Mouse (Mus musculus) MEL (cell line): ENCODE measurements around the gene Stra8. TPM values are rescaled to one million over a fixed set of nuclear protein-coding genes. Genes with fewer than 3 reads are reported as not detected.

Source experiments
- DNase-seq: peaks from one replicate; pipeline ENCODE4 v3.0.0; 2011; ENCODE audit warnings: low read depth, low spot score
- H3K27ac ChIP-seq: 2 replicates; pipeline ENCODE4 v1.5.1; 2012; ENCODE audit warnings: low read depth, mild to moderate bottlenecking, control low read depth, low read length, moderate library complexity; ENCODE audit not compliant: control insufficient read depth
- H3K27me3 ChIP-seq, 2 experiments: fragments of 150-350 bp in 1 of 2; sonication (generic) in 1 of 2; 2 replicates each; pipeline ENCODE4 v1.6.1; 2012; ENCODE audit warnings: low read length in 2 of 2, mild to moderate bottlenecking in 2 of 2, improper control_type of control experiment in 1 of 2, moderate library complexity in 1 of 2; ENCODE audit not compliant: insufficient read depth in 2 of 2, control insufficient read depth in 1 of 2
- H3K36me3 ChIP-seq, 2 experiments: 2 replicates each; pipeline ENCODE4 v1.6.1; 2012 to 2014; ENCODE audit warnings: low read length in 2 of 2, improper control_type of control experiment in 1 of 2, inconsistent platforms in 1 of 2, mild to moderate bottlenecking in 1 of 2; ENCODE audit not compliant: insufficient read depth in 2 of 2, control insufficient read depth in 1 of 2
- H3K4me1 ChIP-seq, 2 experiments: fragments of 150-350 bp in 1 of 2; sonication (generic) in 1 of 2; 2 replicates each; pipeline ENCODE4 v1.6.1; 2012; ENCODE audit warnings: low read length in 2 of 2, improper control_type of control experiment in 1 of 2, mild to moderate bottlenecking in 1 of 2; ENCODE audit not compliant: insufficient read depth in 2 of 2, control insufficient read depth in 1 of 2
- H3K4me3 ChIP-seq, 2 experiments: fragments of 150-350 bp in 1 of 2; sonication (generic) in 1 of 2; 2 replicates each; pipeline ENCODE4 v1.5.1; 2012; ENCODE audit warnings: low read depth in 2 of 2, low read length in 2 of 2, mild to moderate bottlenecking in 2 of 2, moderate library complexity in 2 of 2, control low read depth in 1 of 2, improper control_type of control experiment in 1 of 2; ENCODE audit not compliant: control insufficient read depth in 1 of 2, insufficient read depth in 1 of 2
- H3K79me2 ChIP-seq: 2 replicates; pipeline ENCODE4 v1.6.1; 2012; ENCODE audit warnings: mild to moderate bottlenecking, low read length, moderate library complexity; ENCODE audit not compliant: control insufficient read depth, poor library complexity, insufficient read depth
- H3K9ac ChIP-seq: 2 replicates; pipeline ENCODE4 v1.6.1; 2012; ENCODE audit warnings: low read depth, mild to moderate bottlenecking, control low read depth, low read length, moderate library complexity; ENCODE audit not compliant: control insufficient read depth, poor library complexity, severe bottlenecking
- H3K9me3 ChIP-seq: fragments of 150-350 bp; sonication (generic); replicated peaks from 2 replicates; pipeline ENCODE4 v1.6.1; 2012; ENCODE audit warnings: mild to moderate bottlenecking, low read length, improper control_type of control experiment, moderate library complexity; ENCODE audit not compliant: insufficient read depth
- CHD2 ChIP-seq: IDR thresholded peaks from 2 replicates; pipeline ENCODE4 v1.6.1; 2011; ENCODE audit warnings: low read length, improper control_type of control experiment
- CTCF ChIP-seq, 3 experiments: IDR thresholded peaks in 2 of 3; conservative IDR thresholded peaks in 1 of 3; 2 replicates each; pipeline ENCODE4 v1.5.1; 2011 to 2012; ENCODE audit warnings: low read length in 3 of 3, low read depth in 2 of 3, mild to moderate bottlenecking in 2 of 3, improper control_type of control experiment in 1 of 3, inconsistent platforms in 1 of 3, mixed read lengths in 1 of 3, moderate library complexity in 1 of 3; ENCODE audit not compliant: control insufficient read depth in 1 of 3, insufficient read depth in 1 of 3, poor library complexity in 1 of 3, severe bottlenecking in 1 of 3
- ETS1 ChIP-seq: IDR thresholded peaks from 2 replicates; pipeline ENCODE4 v1.6.1; 2012; ENCODE audit warnings: low read depth, mild to moderate bottlenecking, inconsistent platforms, low read length, improper control_type of control experiment, moderate library complexity
- HCFC1 ChIP-seq: IDR thresholded peaks from 2 replicates; pipeline ENCODE4 v1.6.1; 2012; ENCODE audit warnings: low read depth, mild to moderate bottlenecking, inconsistent platforms, low read length, improper control_type of control experiment, moderate library complexity
- JUND ChIP-seq: IDR thresholded peaks from 2 replicates; pipeline ENCODE4 v1.6.1; 2011; ENCODE audit warnings: low read depth, mild to moderate bottlenecking, improper control_type of control experiment, low read length
- KAT2A ChIP-seq: conservative IDR thresholded peaks from 2 replicates; pipeline ENCODE4 v1.6.1; 2012; ENCODE audit warnings: low read depth, low read length, improper control_type of control experiment, inconsistent platforms
- MAFK ChIP-seq: IDR thresholded peaks from 2 replicates; pipeline ENCODE4 v1.6.1; 2011; ENCODE audit warnings: low read depth, mild to moderate bottlenecking, low read length, improper control_type of control experiment, borderline replicate concordance
- MAX ChIP-seq: IDR thresholded peaks from 2 replicates; pipeline ENCODE4 v1.6.1; 2011; ENCODE audit warnings: low read length, improper control_type of control experiment
- MEF2A ChIP-seq: IDR thresholded peaks from 2 replicates; pipeline ENCODE4 v1.6.1; 2014; ENCODE audit warnings: low read depth, mild to moderate bottlenecking, inconsistent platforms, low read length, improper control_type of control experiment; ENCODE audit not compliant: poor library complexity, insufficient replicate concordance, severe bottlenecking; ENCODE audit errors: extremely low read depth
- MXI1 ChIP-seq: IDR thresholded peaks from 2 replicates; pipeline ENCODE4 v1.6.1; 2011; ENCODE audit warnings: mild to moderate bottlenecking, low read depth, low read length, improper control_type of control experiment
- MYC ChIP-seq: IDR thresholded peaks from 2 replicates; pipeline ENCODE4 v1.6.1; 2011; ENCODE audit warnings: low read depth, mild to moderate bottlenecking, low read length, improper control_type of control experiment, moderate library complexity
- NELFE ChIP-seq: IDR thresholded peaks from 2 replicates; pipeline ENCODE4 v1.6.1; 2011; ENCODE audit warnings: low read depth, low read length, improper control_type of control experiment
- POLR2AphosphoS2 ChIP-seq: IDR thresholded peaks from 2 replicates; pipeline ENCODE4 v1.6.1; 2011; ENCODE audit warnings: low read length, improper control_type of control experiment
- RAD21 ChIP-seq: IDR thresholded peaks from 2 replicates; pipeline ENCODE4 v1.6.1; 2011; ENCODE audit warnings: mild to moderate bottlenecking, low read depth, low read length, improper control_type of control experiment
- SMC3 ChIP-seq: IDR thresholded peaks from 2 replicates; pipeline ENCODE4 v1.6.1; 2011; ENCODE audit warnings: low read depth, low read length, improper control_type of control experiment
- TCF12 ChIP-seq: IDR thresholded peaks from 2 replicates; pipeline ENCODE4 v1.6.1; 2014; ENCODE audit warnings: low read depth, mild to moderate bottlenecking, inconsistent platforms, low read length, improper control_type of control experiment, moderate library complexity
- USF2 ChIP-seq, 2 experiments: IDR thresholded peaks; 2 replicates each; pipeline ENCODE4 v1.6.1; 2011 to 2012; ENCODE audit warnings: improper control_type of control experiment in 2 of 2, low read length in 2 of 2, borderline replicate concordance in 1 of 2, inconsistent platforms in 1 of 2, low read depth in 1 of 2, mild to moderate bottlenecking in 1 of 2; ENCODE audit not compliant: insufficient read depth in 1 of 2
- ZMIZ1 ChIP-seq: IDR thresholded peaks from 2 replicates; pipeline ENCODE4 v1.6.1; 2012; ENCODE audit warnings: low read depth, mild to moderate bottlenecking, inconsistent platforms, low read length, improper control_type of control experiment, moderate library complexity
- polyA plus RNA-seq, 2 experiments: library from polyadenylated mRNA; stranded (reverse) in 1 of 2; unstranded in 1 of 2; fragments of >175 nt in 1 of 2; fragments of >200 nt in 1 of 2; gene quantifications; 2 replicates each; pipeline versions ENCODE4 v1.2.1 to v1.2.4; 2012; ENCODE audit warnings: low replicate concordance in 2 of 2, low read depth in 1 of 2; ENCODE audit not compliant: insufficient read length in 2 of 2, insufficient read depth in 1 of 2, missing spikeins in 1 of 2
- total RNA-seq: library from RNA; depleted of rRNA; stranded (reverse); fragments of 300-350 nt; gene quantifications from 2 replicates; pipeline ENCODE4 v1.2.3, GENCODE M21; 2012

Stra8 gene
- total and polyA plus RNA-seq, 3 experiments, result not detected

DNA sequence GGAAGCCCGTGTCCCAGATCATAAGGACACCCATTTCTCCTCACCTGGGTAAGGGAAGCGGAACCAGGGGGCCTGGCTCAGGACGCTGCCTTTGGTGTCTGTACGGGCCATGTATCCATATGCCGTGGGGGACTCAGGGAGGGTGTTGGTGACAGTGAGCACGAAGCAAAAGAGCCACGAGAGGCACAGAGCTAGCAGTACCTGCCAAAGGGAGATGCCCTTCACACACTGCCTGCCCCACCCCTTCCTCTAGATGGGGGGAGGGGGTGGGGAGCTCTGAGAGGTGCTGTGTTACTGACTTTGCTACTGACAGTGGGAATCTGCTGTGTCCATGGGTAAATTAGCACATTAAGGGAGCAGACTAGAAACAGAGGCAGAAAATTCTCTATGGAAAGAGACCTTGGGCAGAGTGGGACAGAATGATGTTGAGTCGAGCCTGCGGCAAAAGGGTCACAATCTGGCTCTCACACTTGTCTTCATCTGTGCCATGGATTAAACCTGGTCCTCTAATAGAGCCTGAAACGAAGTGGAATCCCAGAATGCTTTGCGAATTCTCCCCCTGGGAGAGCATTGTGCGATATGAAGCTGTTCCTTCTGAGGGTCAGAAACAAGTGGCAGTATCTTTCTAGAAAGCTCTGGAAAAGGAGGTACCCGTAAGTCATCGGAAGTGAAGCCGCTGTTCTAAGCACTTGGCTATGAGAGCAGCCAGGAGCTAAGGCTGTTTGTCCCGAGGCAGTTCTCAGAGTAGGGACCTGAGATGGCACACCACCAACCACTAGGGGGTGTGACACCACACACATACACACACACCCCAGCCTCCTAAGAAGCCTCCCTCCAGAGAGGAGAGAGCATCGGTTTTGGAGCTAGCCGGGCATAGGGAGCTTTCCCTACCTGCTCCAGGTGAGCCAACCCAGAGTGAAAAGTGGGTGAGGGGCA, 35.2 kb downstream of the Stra8 start:
- H3K27ac ChIP-seq, result no peak overlapping the region
- DNase-seq, result peak; percentile 65
- H3K9ac ChIP-seq, result no peak overlapping the region
- no peaks in the 10 kb centered on the region for H3K4me1 ChIP-seq
- H3K36me3 ChIP-seq, result no peaks in the 10 kb centered on the region
- TF ChIP-seq KAT2A, result no peak
- no peak for TF ChIP-seq CHD2
- TF ChIP-seq CTCF (IDR thresholded peaks at IDR 0.05 in 2 of 3, conservative IDR thresholded peaks at IDR 0.05 in 1 of 3; ENCODE audit: control insufficient read depth in 1 of 3, insufficient read depth in 1 of 3, low read depth in 2 of 3, low read length in 3 of 3, poor library complexity in 1 of 3, severe bottlenecking in 1 of 3), result peak; percentile 52 to 71 (median 71)
- no peak for TF ChIP-seq MXI1
- TF ChIP-seq USF2 (IDR thresholded peaks at IDR 0.05; ENCODE audit: borderline replicate concordance in 1 of 2, insufficient read depth in 1 of 2, low read depth in 1 of 2, low read length in 2 of 2), result no peak
- TF ChIP-seq POLR2AphosphoS2, result no peak
- TF ChIP-seq SMC3, result peak; percentile 61
- no peak for TF ChIP-seq HCFC1
- no peak for TF ChIP-seq MAFK
- TF ChIP-seq RAD21, result peak; percentile 51
- TF ChIP-seq MAX, result no peak
- TF ChIP-seq NELFE, result no peak
- no peaks in the 10 kb centered on the region for H3K27me3 ChIP-seq
- H3K9me3 ChIP-seq, result no peaks in the 10 kb centered on the region
- H3K79me2 ChIP-seq, result no peaks in the 10 kb centered on the region
- no peak overlapping the region for H3K4me3 ChIP-seq

DNA sequence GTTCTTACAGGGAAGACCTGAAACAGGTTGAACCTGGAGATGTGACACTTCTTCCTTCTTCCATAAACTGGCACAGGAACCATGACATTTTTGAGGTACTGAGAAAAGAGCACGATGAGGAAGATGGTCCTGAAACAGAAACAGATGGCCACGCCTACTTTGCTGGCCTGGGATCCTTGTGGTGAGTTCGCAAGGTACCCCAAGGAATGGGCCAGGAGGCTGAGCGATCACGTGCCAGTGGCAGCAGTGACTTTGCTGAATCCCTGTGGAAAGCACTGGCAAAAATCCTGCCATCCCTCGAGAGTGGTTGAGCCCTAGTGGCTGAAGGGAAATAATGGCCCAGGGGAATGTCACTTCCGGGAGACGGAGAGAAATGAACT, 35.9 kb downstream of the Stra8 start:
- Histone ChIP-seq H3K36me3 (no peaks in the 10 kb centered on the region), H3K9ac (no peak overlapping the region), H3K9me3 (no peaks in the 10 kb centered on the region), H3K4me3 (no peak overlapping the region), H3K79me2 (no peaks in the 10 kb centered on the region), H3K27me3 (no peaks in the 10 kb centered on the region), H3K4me1 (no peaks in the 10 kb centered on the region), H3K27ac (no peak overlapping the region)
- no peak for TF ChIP-seq MYC
- no peak for TF ChIP-seq JUND
- no peak for DNase-seq

DNA sequence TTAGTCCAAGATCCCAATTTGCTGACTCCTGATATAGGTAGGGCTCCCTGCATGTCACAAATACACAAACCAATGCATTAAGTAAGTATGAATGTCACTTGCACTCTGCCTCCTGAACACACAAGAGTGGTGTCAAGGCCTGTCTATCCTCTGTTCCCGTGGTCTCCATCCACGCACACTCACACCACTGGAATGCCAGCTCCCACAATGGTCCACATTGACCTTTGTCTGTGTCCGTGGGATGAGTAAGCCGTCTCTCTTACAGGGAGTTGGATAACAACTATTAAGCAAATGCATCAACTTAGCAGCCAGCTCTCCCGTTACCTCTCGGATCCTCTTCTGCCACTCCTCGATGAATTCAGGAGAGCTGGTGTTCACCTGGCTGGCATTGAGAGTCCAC, 39.2 kb downstream of the Stra8 start:
- H3K9me3 ChIP-seq, result no peaks in the 10 kb centered on the region
- H3K9ac ChIP-seq, result no peak overlapping the region
- H3K4me1 ChIP-seq, result no peaks in the 10 kb centered on the region
- TF ChIP-seq MEF2A, result no peak
- TF ChIP-seq ZMIZ1, result no peak
- TF ChIP-seq USF2 (IDR thresholded peaks at IDR 0.05; ENCODE audit: borderline replicate concordance in 1 of 2, insufficient read depth in 1 of 2, low read depth in 1 of 2, low read length in 2 of 2), result no peak
- no peak for TF ChIP-seq KAT2A
- TF ChIP-seq TCF12, result no peak
- no peak for TF ChIP-seq ETS1
- TF ChIP-seq, all 39 proteins: peak for 0
- Histone ChIP-seq H3K79me2 (no peaks in the 10 kb centered on the region), H3K27me3 (no peaks in the 10 kb centered on the region), H3K36me3 (no peaks in the 10 kb centered on the region), H3K27ac (no peak overlapping the region), H3K4me3 (no peak overlapping the region)
- DNase-seq, result no peak
